Mouse (Mus musculus) lung, adult 18-20 months (tissue): ENCODE measurements around the gene Gm6121.
"Not testable (repeated sequence)": the region's sequence is repeated elsewhere in the genome, so short reads cannot be mapped to it uniquely, and the experiment has no call there.

Experiments
- DNase-seq, 2 experiments: peaks; one replicate each; pipeline ENCODE4 v3.0.0; 2022; ENCODE audit warnings: mixed read lengths in 2 of 2

The Gm6121 gene

DNA sequence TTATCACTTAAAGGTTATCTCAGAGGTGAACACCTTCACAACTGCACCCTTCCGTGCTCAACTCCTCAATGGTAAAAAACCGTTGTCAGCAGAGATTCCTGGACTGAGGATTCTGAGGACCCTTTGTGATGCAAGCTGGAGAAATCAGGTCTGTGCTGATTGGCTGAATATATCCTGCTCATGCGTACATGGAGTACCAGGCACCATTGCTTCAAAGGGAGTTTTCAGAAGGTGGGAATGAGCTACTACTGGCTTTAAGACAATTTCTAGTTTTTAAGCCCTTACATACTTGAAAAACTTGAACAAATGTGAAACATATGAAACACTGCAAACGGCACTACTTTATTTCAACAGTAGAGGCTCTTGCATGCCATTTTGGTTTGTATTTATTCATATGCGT, at the start of gene Gm6121:
TSS of gene Gm6121 (minus strand) at position 101 of the 400 bp plus-strand sequence.
- not testable (repeated sequence) for DNase-seq
